Mouse (Mus musculus): ENCODE results near the gene Ccdc8.

- TF ChIP-seq POLR2A (IDR thresholded peaks at IDR 0.05; ENCODE audit: extremely low read depth, insufficient read depth, low read length) (no peak), CTCF (IDR thresholded peaks at IDR 0.05; ENCODE audit: low read depth, low read length) (no peak)
Observed at GRCm38 (mm10) chr7:16992451-16992807, at the start of gene Ccdc8.
